Mouse (Mus musculus): ENCODE data around the gene Dnttip1. TPM values are rescaled to one million over a fixed set of nuclear protein-coding genes. Genes with fewer than 3 reads are reported as not detected.

The Dnttip1 gene
- total and polyA plus RNA-seq, 3 experiments, result 20.6 to 59.9 TPM; not detected in 1

GRCm38 (mm10) chr2:164737377-164738090, 8.2 kb upstream of the Dnttip1 start:
- Histone ChIP-seq H3K4me3 (ENCODE audit: control insufficient read depth in 1 of 2, insufficient read depth in 1 of 2, low read depth in 2 of 2, low read length in 2 of 2) (no peak overlapping the region), H3K27me3 (ENCODE audit: control insufficient read depth in 1 of 2, insufficient read depth in 2 of 2, low read length in 2 of 2) (peaks cover 0 to 6% of the 10 kb centered on the region in 2 experiments; a peak in 2 of 4 replicates), H3K27ac (ENCODE audit: control insufficient read depth, low read depth, low read length) (no peak overlapping the region), H3K9ac (ENCODE audit: control insufficient read depth, low read depth, low read length, poor library complexity, severe bottlenecking) (no peak overlapping the region), H3K36me3 (ENCODE audit: control insufficient read depth in 1 of 2, insufficient read depth in 2 of 2, low read length in 2 of 2) (no peaks in the 10 kb centered on the region), H3K4me1 (ENCODE audit: control insufficient read depth in 1 of 2, insufficient read depth in 2 of 2, low read length in 2 of 2) (peaks cover 2 to 3% of the 10 kb centered on the region in 2 experiments; a peak in 1 of 4 replicates), H3K9me3 (replicated peaks; ENCODE audit: insufficient read depth, low read length) (no peaks in the 10 kb centered on the region), H3K79me2 (ENCODE audit: control insufficient read depth, insufficient read depth, low read length, poor library complexity) (no peaks in the 10 kb centered on the region)
- TF ChIP-seq ZC3H11A (IDR thresholded peaks at IDR 0.05; ENCODE audit: low read depth, low read length) (no peak), JUND (IDR thresholded peaks at IDR 0.05; ENCODE audit: low read depth, low read length) (no peak), ZNF384 (IDR thresholded peaks at IDR 0.05; ENCODE audit: low read depth, low read length) (no peak), POLR2AphosphoS5 (IDR thresholded peaks at IDR 0.05; ENCODE audit: borderline replicate concordance, low read depth, low read length) (no peak), ELF1 (IDR thresholded peaks at IDR 0.05; ENCODE audit: low read depth, low read length) (no peak), RAD21 (IDR thresholded peaks at IDR 0.05; ENCODE audit: low read depth, low read length) (no peak), TCF12 (IDR thresholded peaks at IDR 0.05; ENCODE audit: low read depth, low read length) (no peak), MAX (IDR thresholded peaks at IDR 0.05; ENCODE audit: low read length) (no peak), MAFK (IDR thresholded peaks at IDR 0.05; ENCODE audit: borderline replicate concordance, low read depth, low read length) (no peak), UBTF (IDR thresholded peaks at IDR 0.05; ENCODE audit: borderline replicate concordance, insufficient read depth, low read depth, low read length) (no peak), NRF1 (IDR thresholded peaks at IDR 0.05; ENCODE audit: insufficient read depth, low read depth, low read length, poor library complexity, severe bottlenecking) (no peak)
- no peak for DNase-seq (ENCODE audit: low read depth, low spot score)

DNA sequence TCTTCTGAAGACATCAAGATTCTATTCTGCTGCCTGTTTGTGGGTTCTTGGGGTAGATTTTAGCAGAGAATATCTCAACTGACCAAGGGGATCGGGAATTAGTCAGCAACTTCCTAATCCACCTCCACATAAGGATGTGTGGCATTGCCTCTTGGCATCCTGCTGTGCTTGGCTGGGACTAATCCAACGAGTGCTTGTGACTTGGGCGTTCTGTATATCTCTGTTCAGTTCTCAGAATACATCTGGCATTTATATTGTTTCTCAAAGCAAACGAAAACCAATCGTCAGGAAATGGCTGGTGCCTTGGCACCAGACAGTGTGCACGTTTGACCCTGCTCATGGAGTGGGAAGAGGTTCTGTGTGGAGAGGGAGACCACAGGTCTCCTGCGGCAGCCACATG, 5.9 kb upstream of the Dnttip1 start:
- H3K4me3 ChIP-seq (ENCODE audit: control insufficient read depth in 1 of 2, insufficient read depth in 1 of 2, low read depth in 2 of 2, low read length in 2 of 2), result no peak overlapping the region
- H3K4me1 ChIP-seq (ENCODE audit: control insufficient read depth in 1 of 2, insufficient read depth in 2 of 2, low read length in 2 of 2), result peaks cover 9 to 14% of the 10 kb centered on the region in 2 experiments
- peak in 1 of 2 experiments; percentile 33; a peak in 1 of 4 replicates for TF ChIP-seq EP300 (IDR thresholded peaks at IDR 0.05; ENCODE audit: low read depth in 1 of 2, low read length in 2 of 2)
- no peak for TF ChIP-seq MYB (IDR thresholded peaks at IDR 0.05; ENCODE audit: low read depth, low read length)
- H3K36me3 ChIP-seq (ENCODE audit: control insufficient read depth in 1 of 2, insufficient read depth in 2 of 2, low read length in 2 of 2), result peaks cover 0 to 7% of the 10 kb centered on the region in 2 experiments; a peak in 2 of 4 replicates
- no peaks in the 10 kb centered on the region for H3K9me3 ChIP-seq (replicated peaks; ENCODE audit: insufficient read depth, low read length)
- no peak for DNase-seq (ENCODE audit: low read depth, low spot score)
- peaks cover 0 to 6% of the 10 kb centered on the region in 2 experiments; a peak in 2 of 4 replicates for H3K27me3 ChIP-seq (ENCODE audit: control insufficient read depth in 1 of 2, insufficient read depth in 2 of 2, low read length in 2 of 2)
- no peaks in the 10 kb centered on the region for H3K79me2 ChIP-seq (ENCODE audit: control insufficient read depth, insufficient read depth, low read length, poor library complexity)
- no peak overlapping the region for H3K27ac ChIP-seq (ENCODE audit: control insufficient read depth, low read depth, low read length)
- no peak overlapping the region for H3K9ac ChIP-seq (ENCODE audit: control insufficient read depth, low read depth, low read length, poor library complexity, severe bottlenecking)

Data from MEL (cell line).